Mouse (Mus musculus) testis, postnatal 14 days (tissue): ENCODE measurements around the gene 4931422A03Rik.
"Not testable (repeated sequence)": the region's sequence is repeated elsewhere in the genome, so short reads cannot be mapped to it uniquely, and the experiment has no call there.

Experiments
- DNase-seq: peaks from one replicate; pipeline ENCODE4 v3.0.0; 2021; ENCODE audit warnings: low spot score

The 4931422A03Rik gene

DNA sequence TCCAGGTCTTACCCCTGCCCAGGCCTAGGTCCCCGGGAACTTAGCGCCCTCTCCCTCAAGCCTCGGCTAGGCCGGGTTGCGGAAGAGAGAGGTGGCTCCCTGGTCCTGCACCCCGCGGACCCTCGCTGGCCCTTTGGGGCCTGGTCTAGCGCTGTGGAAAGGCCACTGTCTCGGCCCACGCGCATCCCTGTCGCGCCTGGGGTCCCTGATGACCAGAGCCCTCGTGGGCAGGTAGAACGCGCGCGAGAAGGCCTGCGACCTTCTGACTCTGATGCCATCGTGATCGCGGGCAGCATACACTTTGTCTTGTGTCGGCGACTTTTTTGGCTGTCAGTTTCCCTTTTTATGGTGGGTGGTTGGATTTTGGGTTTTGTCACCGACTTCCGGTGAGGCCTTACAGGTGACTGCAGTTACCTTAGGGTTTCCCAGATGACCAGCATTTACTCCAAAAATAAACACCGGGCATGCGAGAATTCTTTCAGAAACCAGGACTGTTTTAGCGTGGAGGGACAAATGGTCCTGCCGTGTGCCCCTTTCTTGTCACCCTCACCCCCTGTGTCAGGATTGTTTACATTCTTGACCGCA, at the start of gene 4931422A03Rik:
TSS of gene 4931422A03Rik (minus strand) at position 223 of the 585 bp plus-strand sequence.
- DNase-seq: no peak

GRCm38 (mm10) chr2:104069704-104070185, 41.6 kb upstream of the 4931422A03Rik start, which contains the start of gene Cd59b:
Gene Cd59b (plus strand): TSS chr2:104069849.
- peak; percentile 53 for DNase-seq

GRCm38 (mm10) chr2:104068450-104068849, 40.3 kb upstream of the 4931422A03Rik start, which contains the start of gene Gm10799:
Gene Gm10799 (minus strand): TSS chr2:104068550.
- DNase-seq: not testable (repeated sequence)

DNA sequence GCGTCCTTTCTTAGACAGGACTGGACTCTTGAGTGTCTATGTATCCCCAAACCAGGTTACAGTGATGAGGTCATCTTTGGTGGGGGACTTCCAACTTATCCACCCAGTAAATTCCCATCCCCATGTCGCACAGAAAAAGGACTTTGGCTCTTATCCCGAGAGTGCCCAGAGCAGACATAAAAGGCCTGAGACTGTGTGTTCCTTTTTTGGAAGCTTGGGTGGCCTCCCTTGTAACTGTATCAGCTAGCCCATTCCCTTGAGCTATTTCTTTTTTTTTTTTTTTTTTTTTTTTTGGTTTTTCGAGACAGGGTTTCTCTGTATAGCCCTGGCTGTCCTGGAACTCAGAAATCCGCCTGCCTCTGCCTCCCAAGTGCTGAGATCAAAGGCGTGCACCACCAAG, 37.4 kb upstream of the 4931422A03Rik start, which contains the start of gene Gm10912:
TSS of gene Gm10912 (plus strand) at position 301 of the 400 bp plus-strand sequence.
- not testable (repeated sequence) for DNase-seq

GRCm38 (mm10) chr2:104064152-104064551, 36.0 kb upstream of the 4931422A03Rik start:
- no peak for DNase-seq

- no peak for DNase-seq
Observed at GRCm38 (mm10) chr2:104062665-104063064, 34.5 kb upstream of the 4931422A03Rik start.

DNA sequence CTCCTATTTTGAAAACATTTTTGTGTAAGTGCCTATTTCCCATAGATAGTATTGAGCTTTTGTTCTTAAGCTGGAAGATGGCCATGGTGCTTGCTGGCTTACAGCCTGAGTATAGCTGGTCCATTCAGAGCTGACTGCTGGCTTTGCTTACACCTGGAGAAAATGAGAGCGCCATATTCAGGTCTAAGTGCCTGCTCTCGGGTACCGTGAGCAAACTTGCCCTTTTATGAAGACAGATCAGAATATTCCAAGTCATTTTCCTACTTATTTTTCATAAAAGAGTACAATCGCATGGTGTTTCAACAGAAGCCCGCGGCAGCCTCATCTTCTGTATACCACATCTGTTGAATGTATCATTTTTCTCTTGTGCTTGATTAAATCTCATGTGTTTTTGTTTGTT, 32.8 kb upstream of the 4931422A03Rik start:
- no peak for DNase-seq

GRCm38 (mm10) chr2:104059786-104060185, 31.6 kb upstream of the 4931422A03Rik start:
- DNase-seq: no peak

DNA sequence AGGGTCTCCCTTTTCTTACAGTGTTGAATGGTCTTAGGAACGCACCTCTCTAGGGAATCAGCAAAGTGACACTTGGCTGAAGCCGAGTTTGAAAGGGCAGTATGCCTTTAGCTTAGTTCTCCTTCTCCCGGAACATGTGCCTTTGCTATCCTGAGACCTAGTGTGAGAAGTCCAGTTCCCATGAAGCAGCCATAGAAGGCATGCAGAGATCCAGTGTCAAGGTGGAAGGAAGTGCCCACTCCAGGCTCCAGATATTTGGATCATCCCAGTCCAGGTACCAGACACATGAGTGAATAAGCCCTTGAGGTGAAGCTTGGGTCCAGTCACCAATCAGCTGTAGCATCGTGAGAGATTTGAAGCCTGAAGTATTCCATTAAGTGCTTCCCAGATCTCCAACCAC, 30.8 kb upstream of the 4931422A03Rik start:
- no peak for DNase-seq

GRCm38 (mm10) chr2:104058381-104058780, 30.2 kb upstream of the 4931422A03Rik start:
- no peak for DNase-seq

- DNase-seq: no peak
Observed at GRCm38 (mm10) chr2:104044479-104045080, 16.4 kb upstream of the 4931422A03Rik start.

DNA sequence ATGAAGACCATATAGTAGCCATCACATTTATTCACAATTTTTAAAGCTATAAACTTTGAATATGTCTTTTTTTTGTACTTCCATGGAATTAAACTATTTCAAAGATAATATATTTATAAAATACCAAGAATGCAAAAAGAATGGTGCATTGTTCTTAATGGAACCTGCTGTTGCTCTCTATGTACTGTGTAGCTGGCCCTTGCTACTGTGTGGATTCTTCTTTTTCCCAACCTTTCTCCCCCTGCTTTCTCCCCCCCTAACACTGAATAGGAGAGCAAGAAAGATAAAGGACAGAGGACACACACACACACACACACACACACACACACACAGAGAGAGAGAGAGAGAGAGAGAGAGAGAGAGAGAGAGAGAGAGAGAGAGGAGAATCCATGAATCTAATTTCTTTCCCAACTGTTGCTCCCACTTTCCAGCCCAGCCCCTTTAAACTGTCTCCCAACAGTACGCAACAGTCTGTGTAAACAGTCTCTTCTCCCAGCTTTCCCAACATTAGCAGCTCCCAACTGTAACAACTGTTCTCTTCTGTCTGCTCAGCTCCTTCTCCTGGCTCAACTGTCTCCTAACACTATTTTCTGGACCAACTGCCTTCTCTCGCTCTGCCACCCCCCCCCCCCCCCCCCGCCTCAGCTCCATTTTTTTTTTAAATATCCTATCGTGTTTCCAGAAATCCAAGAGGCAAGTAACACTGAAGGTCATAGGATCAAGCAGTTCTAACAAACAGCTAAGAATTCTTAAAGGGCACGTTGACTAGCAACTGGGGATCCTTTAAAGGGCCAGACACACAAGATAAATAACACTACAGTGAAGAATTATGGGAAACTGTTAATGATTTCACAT, 15.7 kb upstream of the 4931422A03Rik start:
- no peak for DNase-seq

DNA sequence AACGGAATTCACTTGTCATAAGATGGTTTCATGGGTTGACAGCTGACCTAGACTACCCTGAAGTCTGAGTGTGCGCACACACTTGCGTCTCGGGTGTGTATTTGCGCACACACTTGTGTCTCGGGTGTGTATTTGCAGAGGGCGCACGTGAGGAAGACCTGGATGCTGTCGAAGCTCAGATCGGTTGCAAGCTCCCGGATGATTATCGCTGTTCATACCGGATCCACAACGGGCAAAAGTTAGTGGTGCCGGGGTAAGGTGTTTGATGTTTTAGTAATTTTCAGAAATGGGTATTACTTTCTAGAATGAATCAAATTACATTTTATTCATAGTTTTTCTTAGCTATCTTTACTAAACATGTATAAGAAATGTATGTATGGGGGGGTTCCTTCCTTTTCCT, 14.6 kb upstream of the 4931422A03Rik start:
- no peak for DNase-seq

GRCm38 (mm10) chr2:104041632-104042031, 13.5 kb upstream of the 4931422A03Rik start:
- no peak for DNase-seq

- no peak for DNase-seq
Observed at GRCm38 (mm10) chr2:104038236-104038635, 10.1 kb upstream of the 4931422A03Rik start.

GRCm38 (mm10) chr2:104036316-104036715, 8.2 kb upstream of the 4931422A03Rik start:
- DNase-seq: no peak

GRCm38 (mm10) chr2:104035595-104035994, 7.4 kb upstream of the 4931422A03Rik start:
- DNase-seq: no peak

DNA sequence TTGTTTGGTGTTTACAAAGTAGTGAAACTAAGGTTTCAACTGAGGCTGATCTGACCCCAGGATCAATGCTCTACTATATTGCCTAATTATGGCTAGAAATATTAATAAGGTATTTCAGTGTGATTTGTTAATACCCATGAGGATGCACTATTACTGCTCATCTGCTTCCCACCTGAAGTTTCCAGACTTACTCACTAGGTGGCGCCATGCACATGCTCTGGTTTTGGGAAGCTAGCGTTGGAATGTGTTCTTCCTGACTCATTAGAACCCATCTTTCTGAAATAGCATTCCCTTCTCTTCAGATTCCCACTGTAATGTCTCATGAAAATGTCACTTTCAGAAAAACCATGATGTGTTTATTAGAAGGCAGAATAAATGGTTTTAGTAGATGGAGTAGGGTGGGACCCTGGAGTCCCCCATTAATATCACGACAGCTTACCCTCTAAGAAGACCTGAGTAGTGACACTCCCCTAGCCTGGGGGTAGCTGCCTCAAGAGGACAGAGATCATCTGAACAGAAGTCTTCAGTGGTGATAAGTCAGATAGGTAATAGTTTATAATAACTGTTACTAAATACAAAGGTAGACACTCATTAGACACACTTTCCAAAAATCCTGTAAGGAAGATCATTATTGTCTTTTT, 6.8 kb upstream of the 4931422A03Rik start:
- no peak for DNase-seq

GRCm38 (mm10) chr2:104032056-104032455, 3.9 kb upstream of the 4931422A03Rik start:
- no peak for DNase-seq

GRCm38 (mm10) chr2:104030381-104030780, 2.2 kb upstream of the 4931422A03Rik start:
- no peak for DNase-seq

GRCm38 (mm10) chr2:104029074-104029473, 913 bp upstream of the 4931422A03Rik start:
- DNase-seq: no peak
